Mouse (Mus musculus): ENCODE results near the gene Gm20918.
"Not testable (repeated sequence)": the region's sequence is repeated elsewhere in the genome, so short reads cannot be mapped to it uniquely, and the experiment has no call there.

Gm20918 gene

DNA sequence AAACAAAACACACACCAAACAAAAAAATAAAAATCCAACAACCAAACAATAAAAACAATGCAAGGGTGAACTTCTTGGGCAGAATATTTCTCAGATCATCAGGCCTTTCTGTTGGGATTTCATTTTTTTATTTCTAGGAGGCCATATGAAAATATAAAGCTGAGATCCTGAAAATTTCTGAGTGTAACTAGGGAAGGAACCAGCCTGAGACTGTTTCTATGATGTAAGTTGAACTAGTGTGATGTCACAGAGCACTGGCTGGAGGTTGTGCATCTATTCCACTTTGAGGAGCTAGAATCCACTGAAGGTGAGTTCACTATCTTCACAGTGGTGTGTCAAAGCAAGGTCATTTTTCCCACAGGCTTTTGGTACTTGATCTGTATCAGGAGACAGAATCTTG is at the start of gene Gm20918:
Gene Gm20918, plus strand, starts transcription at position 301 of the 400 bp plus-strand sequence.
- DNase-seq (ENCODE audit: low spot score) = not testable (repeated sequence)
